Mouse (Mus musculus) stomach, postnatal 0 days (tissue): ENCODE measurements at regions not wholly inside any gene's neighbourhood (a gene's known extent, or its start where the extent isn't known, plus 50 kb on each side); places are given as distances from the start of the nearest gene placed in this dataset.
A peak's percentile ranks its signal among the peaks of the same experiment; 100 is the strongest.

Experiments
- ATAC-seq: fragments of 200-750 bp; cut with Nextera tagmentation; 2 replicates; pipeline ENCODE4 v1.8.0; 2017; ENCODE audit not compliant: low FRiP score, low TSS enrichment
- DNase-seq: peaks from one replicate; pipeline ENCODE4 v3.0.0-alpha.2; 2016; ENCODE audit warnings: low spot score
- H3K27ac ChIP-seq: fragments of 300-500 bp; sonication (generic); replicated peaks from 2 replicates; pipeline ENCODE4 v1.5.1; 2014; ENCODE audit warnings: mild to moderate bottlenecking, control low read depth
- H3K27me3 ChIP-seq: fragments of 300-500 bp; sonication (generic); 2 replicates; pipeline ENCODE4 v1.6.1; 2014; ENCODE audit warnings: low read length; ENCODE audit not compliant: control insufficient read depth, insufficient read depth
- H3K36me3 ChIP-seq: fragments of 300-500 bp; sonication (generic); 2 replicates; pipeline ENCODE4 v1.6.1; 2014; ENCODE audit warnings: low read length, mixed read lengths; ENCODE audit not compliant: control insufficient read depth, insufficient read depth
- H3K4me1 ChIP-seq: fragments of 300-500 bp; sonication (generic); replicated peaks from 2 replicates; pipeline ENCODE4 v1.6.1; 2014; ENCODE audit warnings: antibody characterized with exemption; ENCODE audit not compliant: control insufficient read depth, insufficient read depth
- H3K4me2 ChIP-seq: fragments of 300-500 bp; sonication (generic); replicated peaks from 2 replicates; pipeline ENCODE4 v1.6.1; 2014; ENCODE audit warnings: low read depth, mild to moderate bottlenecking, control low read depth, moderate library complexity
- H3K4me3 ChIP-seq: fragments of 300-500 bp; sonication (generic); 2 replicates; pipeline ENCODE4 v1.5.1; 2014; ENCODE audit warnings: low read depth, low read length, control low read depth
- H3K9ac ChIP-seq: fragments of 300-500 bp; sonication (generic); 2 replicates; pipeline ENCODE4 v1.6.1; 2014; ENCODE audit warnings: mild to moderate bottlenecking, low read length, control low read depth, mixed read lengths
- H3K9me3 ChIP-seq: fragments of 300-500 bp; sonication (generic); 2 replicates; pipeline ENCODE4 v1.6.1; 2016; ENCODE audit warnings: low read length; ENCODE audit not compliant: control insufficient read depth
- CTCF ChIP-seq: IDR thresholded peaks from 2 replicates; pipeline ENCODE4 v1.5.1; 2016; ENCODE audit warnings: antibody characterized with exemption, low read depth, mild to moderate bottlenecking, moderate library complexity
- EP300 ChIP-seq: optimal IDR thresholded peaks from 2 replicates; pipeline ENCODE3; 2016; ENCODE audit warnings: antibody characterized with exemption
- WGBS: fragments of 180-500 bp; shearing (Covaris S2); extraction: QIAGEN DNeasy Blood & Tissue Kit; methylation state at CpG from one replicate; pipeline ENCODE4 v1.1.7; 2014; 5-methylcytosine and 5-hydroxymethylcytosine counted together

DNA sequence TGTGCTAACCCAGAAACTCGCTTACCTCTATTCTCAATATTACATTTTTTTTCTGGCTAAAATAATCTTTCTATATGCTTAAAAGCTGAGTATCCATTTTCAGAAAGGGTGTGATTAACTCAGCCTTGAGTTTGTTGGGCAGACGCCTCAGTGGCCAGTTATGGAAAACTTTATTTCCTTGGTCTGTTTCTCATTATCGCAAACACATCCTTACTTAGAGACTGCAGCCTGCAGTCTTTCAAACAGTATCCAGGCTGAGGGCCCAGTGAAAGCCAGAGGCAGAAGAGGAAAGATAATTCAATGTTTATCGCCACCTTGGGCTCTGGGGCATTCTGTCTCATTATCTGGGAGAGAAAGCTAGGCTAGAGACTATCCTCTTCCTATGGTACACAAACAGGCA is 231.5 kb downstream of the Mreg start:
- H3K36me3 ChIP-seq, result no peaks in the 10 kb centered on the region
- H3K4me3 ChIP-seq, result no peak overlapping the region
- H3K4me1 ChIP-seq, result no peaks in the 10 kb centered on the region
- H3K27ac ChIP-seq, result no peak overlapping the region
- no peaks in the 10 kb centered on the region for H3K9me3 ChIP-seq
- H3K9ac ChIP-seq, result no peak overlapping the region
- TF ChIP-seq CTCF (no peak), EP300 (no peak)
- DNase-seq (no peak), ATAC-seq (no peak)
- no peaks in the 10 kb centered on the region for H3K27me3 ChIP-seq
- WGBS, result 67% methylated on average over 4 of the region's 4 CpGs
- no peak overlapping the region for H3K4me2 ChIP-seq

DNA sequence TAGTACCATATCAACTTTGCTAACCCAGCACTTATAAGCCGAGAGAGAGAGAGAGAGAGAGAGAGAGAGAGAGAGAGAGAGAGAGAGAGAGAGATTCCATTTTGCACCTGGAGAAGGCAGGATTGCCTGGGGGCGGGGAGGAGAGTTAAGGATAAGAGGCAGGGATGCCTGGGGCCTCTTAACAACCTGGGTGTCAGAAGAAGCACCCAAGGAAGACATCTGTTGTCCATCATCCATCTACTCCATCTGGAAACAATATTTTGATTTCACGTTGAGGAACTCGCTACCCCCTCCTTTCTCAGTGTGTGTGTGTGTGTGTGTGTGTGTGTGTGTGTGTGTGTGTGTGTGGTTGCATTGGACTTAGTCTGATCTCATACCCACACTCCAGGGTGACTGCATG is 232.8 kb downstream of the Mreg start:
- TF ChIP-seq CTCF (no peak), EP300 (no peak)
- DNase-seq, result no peak
- Histone ChIP-seq H3K36me3 (no peaks in the 10 kb centered on the region), H3K4me1 (no peaks in the 10 kb centered on the region), H3K27ac (no peak overlapping the region), H3K27me3 (no peaks in the 10 kb centered on the region), H3K9ac (no peak overlapping the region), H3K4me3 (no peak overlapping the region), H3K4me2 (no peak overlapping the region), H3K9me3 (no peaks in the 10 kb centered on the region)
- ATAC-seq, result no peak
- 79% methylated on average over 4 of the region's 4 CpGs for WGBS

- no peaks in the 10 kb centered on the region for H3K9me3 ChIP-seq
- no peak overlapping the region for H3K9ac ChIP-seq
- H3K4me1 ChIP-seq, result no peaks in the 10 kb centered on the region
- no peak overlapping the region for H3K4me2 ChIP-seq
- H3K4me3 ChIP-seq, result no peak overlapping the region
- no peaks in the 10 kb centered on the region for H3K27me3 ChIP-seq
- no peaks in the 10 kb centered on the region for H3K36me3 ChIP-seq
- DNase-seq (no peak), ATAC-seq (no peak)
- no peak for TF ChIP-seq CTCF
- peak; percentile 36 for TF ChIP-seq EP300
- H3K27ac ChIP-seq, result no peak overlapping the region
- WGBS, result 72% methylated on average over 5 of the region's 5 CpGs
These were observed 234.7 kb downstream of the Mreg start for GRCm38 (mm10) chr1:71977361-71977760.

DNA sequence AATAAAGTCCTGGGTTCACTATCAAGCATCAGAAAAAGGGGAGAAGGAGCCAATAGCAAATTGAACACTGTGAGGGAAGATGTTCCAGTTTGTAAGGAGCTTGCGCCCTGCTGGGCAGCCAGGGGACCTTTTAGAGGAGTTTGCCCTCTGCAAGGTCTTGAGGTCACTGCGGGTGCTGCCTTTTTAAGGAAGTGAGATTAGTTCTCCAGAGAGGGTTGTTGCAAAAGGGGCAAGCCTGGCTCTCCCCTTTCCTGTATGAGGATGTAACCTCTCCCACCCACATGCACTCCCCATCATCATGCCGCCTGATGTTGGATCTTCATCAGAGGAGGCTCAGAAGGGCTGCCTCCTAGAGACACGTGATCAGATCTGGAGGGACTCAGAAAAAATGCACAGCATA is 237.4 kb downstream of the Mreg start:
- Histone ChIP-seq H3K4me1 (no peaks in the 10 kb centered on the region), H3K27ac (no peak overlapping the region), H3K27me3 (no peaks in the 10 kb centered on the region), H3K4me3 (no peak overlapping the region), H3K9ac (no peak overlapping the region), H3K36me3 (no peaks in the 10 kb centered on the region), H3K4me2 (no peak overlapping the region), H3K9me3 (no peaks in the 10 kb centered on the region)
- ATAC-seq (no peak), DNase-seq (no peak)
- 74% methylated on average over 4 of the region's 4 CpGs for WGBS
- no peak for TF ChIP-seq EP300
- TF ChIP-seq CTCF, result no peak

DNA sequence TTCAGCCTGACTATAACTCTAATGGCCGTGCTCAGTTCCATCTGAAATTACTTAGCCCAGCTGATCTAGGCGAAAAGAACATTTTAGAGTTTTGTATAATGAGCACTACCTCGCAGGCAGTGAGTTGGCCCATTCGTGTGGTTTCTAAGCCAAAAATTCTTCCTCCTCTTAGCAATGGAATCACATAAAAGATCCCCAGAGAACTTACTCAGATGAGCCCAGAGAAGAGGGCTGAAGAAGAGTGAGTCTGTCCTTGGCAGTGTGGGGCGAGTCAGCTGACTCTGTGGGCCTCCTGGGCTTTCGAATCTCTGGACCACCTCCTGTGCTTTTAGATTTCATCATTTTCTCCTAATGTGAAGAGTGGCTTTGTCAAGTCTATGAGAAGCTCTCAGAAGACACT is 240.2 kb downstream of the Mreg start:
- 59% methylated on average over 6 of the region's 6 CpGs for WGBS
- no peak for ATAC-seq

DNA sequence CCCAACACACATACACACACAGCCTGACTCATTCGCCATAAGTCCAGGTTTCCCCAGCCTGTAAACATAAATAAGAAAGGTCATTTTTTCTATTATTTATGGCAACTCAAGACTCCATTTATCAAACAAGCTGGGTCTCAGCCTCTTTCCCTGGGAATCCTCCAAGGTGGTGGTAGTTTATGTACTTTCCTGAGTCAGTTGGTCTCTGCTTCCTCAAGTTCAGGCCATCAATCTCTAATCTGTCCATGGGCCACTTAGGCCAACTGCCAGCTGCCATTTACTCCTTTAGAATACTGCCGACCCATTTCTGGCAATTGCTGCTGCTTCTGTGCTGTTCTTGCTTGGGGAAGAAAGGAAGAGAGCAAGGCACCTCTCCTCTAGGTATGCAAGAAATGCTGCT is 241.3 kb downstream of the Mreg start:
- Histone ChIP-seq H3K27me3 (no peaks in the 10 kb centered on the region), H3K4me2 (no peak overlapping the region), H3K27ac (no peak overlapping the region), H3K9me3 (no peaks in the 10 kb centered on the region), H3K4me1 (no peaks in the 10 kb centered on the region), H3K36me3 (no peaks in the 10 kb centered on the region), H3K9ac (no peak overlapping the region), H3K4me3 (no peak overlapping the region)
- DNase-seq (no peak), ATAC-seq (no peak)
- WGBS, result 48% methylated on average over 2 of the region's 2 CpGs
- TF ChIP-seq CTCF, result no peak
- no peak for TF ChIP-seq EP300

More for the DNA sequence above, 240.2 kb downstream of the Mreg start:
- Histone ChIP-seq H3K4me3 (no peak overlapping the region), H3K4me2 (no peak overlapping the region), H3K4me1 (no peaks in the 10 kb centered on the region), H3K27me3 (no peaks in the 10 kb centered on the region), H3K36me3 (no peaks in the 10 kb centered on the region), H3K9ac (no peak overlapping the region), H3K9me3 (no peaks in the 10 kb centered on the region), H3K27ac (no peak overlapping the region)
- DNase-seq, result no peak
- TF ChIP-seq EP300 (no peak), CTCF (no peak)
